Comparison of ENCODE assay signal across 8 mouse cellular contexts in the genomic region with DNA sequence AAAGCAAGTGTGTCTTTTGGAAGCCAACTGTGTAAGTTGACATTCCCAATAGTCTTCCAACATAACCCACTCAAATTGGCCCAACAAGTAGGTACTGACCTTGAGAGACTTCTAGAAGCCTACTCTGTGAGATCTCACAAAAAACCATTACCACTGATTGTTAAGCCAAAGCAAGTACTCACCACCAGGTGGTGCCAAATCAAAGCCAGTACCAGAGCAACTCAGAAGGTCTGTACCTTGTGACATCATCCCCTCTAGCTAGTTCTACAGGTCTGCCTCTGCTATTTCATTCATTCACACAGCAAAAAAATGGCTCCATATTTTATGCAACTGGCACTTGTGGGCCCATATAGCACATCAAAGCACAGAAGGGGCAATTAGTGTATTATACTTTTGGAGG. TPM values are rescaled to one million over a fixed set of nuclear protein-coding genes. Genes with fewer than 3 reads are reported as not detected.
DNase-seq lines count a peak whose midpoint lies in the region; ATAC-seq and TF ChIP-seq lines count a peak whose summit lies in the region.

No protein-coding gene starts in this region.

- no peak overlapping the region for H3K4me2 ChIP-seq in forebrain, postnatal 0 days (ENCODE audit: low read depth)
- H3K4me2 ChIP-seq in forebrain, embryonic 16.5 days (ENCODE audit: low read length) = no peak overlapping the region
- no peak overlapping the region for H3K4me2 ChIP-seq in liver, postnatal 0 days (ENCODE audit: low read depth, low read length)

- H3K9me3 ChIP-seq in forebrain, postnatal 0 days (ENCODE audit: low read length) = no peaks in the 10 kb centered on the region
- H3K9me3 ChIP-seq in forebrain, embryonic 16.5 days (ENCODE audit: control insufficient read depth, low read length) = no peaks in the 10 kb centered on the region
- H3K9me3 ChIP-seq in embryonic facial prominence, embryonic 10.5 days = no peaks in the 10 kb centered on the region
- no peaks in the 10 kb centered on the region for H3K9me3 ChIP-seq in liver, postnatal 0 days (ENCODE audit: low read length)

- H3K9ac ChIP-seq in forebrain, postnatal 0 days = no peak overlapping the region
- H3K9ac ChIP-seq in forebrain, embryonic 16.5 days (replicated peaks; ENCODE audit: low read depth, low read length) = no peak overlapping the region
- no peak overlapping the region for H3K9ac ChIP-seq in liver, postnatal 0 days (replicated peaks)

- no peak for ATAC-seq in forebrain, postnatal 0 days
- ATAC-seq in forebrain, embryonic 16.5 days = no peak
- ATAC-seq in liver, postnatal 0 days = no peak

- no peaks in the 10 kb centered on the region for H3K4me1 ChIP-seq in forebrain, postnatal 0 days (ENCODE audit: insufficient read depth)
- H3K4me1 ChIP-seq in forebrain, embryonic 16.5 days (replicated peaks; ENCODE audit: control insufficient read depth, insufficient read depth, low read length) = peaks cover 2% of the 10 kb centered on the region; the same call in 1 of the 2 replicates
- peaks cover 8% of the 10 kb centered on the region; the same call in 1 of the 2 replicates for H3K4me1 ChIP-seq in embryonic facial prominence, embryonic 10.5 days
- no peaks in the 10 kb centered on the region for H3K4me1 ChIP-seq in liver, postnatal 0 days (ENCODE audit: insufficient read depth)

- no peaks in the 10 kb centered on the region for H3K36me3 ChIP-seq in forebrain, postnatal 0 days (ENCODE audit: insufficient read depth)
- H3K36me3 ChIP-seq in forebrain, embryonic 16.5 days (ENCODE audit: control insufficient read depth, insufficient read depth) = no peaks in the 10 kb centered on the region
- H3K36me3 ChIP-seq in embryonic facial prominence, embryonic 10.5 days (replicated peaks) = no peaks in the 10 kb centered on the region; the same call in 1 of the 2 replicates
- 0 out of 2 replicates have a peak, but pooled peaks cover 2% of the 10 kb centered on the region for H3K36me3 ChIP-seq in liver, postnatal 0 days (replicated peaks; ENCODE audit: insufficient read depth, low read length)

- no peak for TF ChIP-seq EP300 in liver, postnatal 0 days (IDR thresholded peaks at IDR 0.05; ENCODE audit: low read depth)

- no peak overlapping the region for H3K27ac ChIP-seq in forebrain, postnatal 0 days (ENCODE audit: low read depth, low read length)
- no peak overlapping the region for H3K27ac ChIP-seq in forebrain, embryonic 16.5 days (ENCODE audit: low read length)
- H3K27ac ChIP-seq in embryonic facial prominence, embryonic 10.5 days (replicated peaks) = no peak overlapping the region
- no peak overlapping the region for H3K27ac ChIP-seq in liver, postnatal 0 days (ENCODE audit: low read depth)

- H3K4me3 ChIP-seq in forebrain, postnatal 0 days (ENCODE audit: low read depth, low read length) = no peak overlapping the region
- H3K4me3 ChIP-seq in forebrain, embryonic 16.5 days (replicated peaks; ENCODE audit: low read length) = no peak overlapping the region
- no peak overlapping the region for H3K4me3 ChIP-seq in embryonic facial prominence, embryonic 10.5 days
- no peak overlapping the region for H3K4me3 ChIP-seq in liver, postnatal 0 days (ENCODE audit: low read depth, low read length)

- no peaks in the 10 kb centered on the region for H3K27me3 ChIP-seq in forebrain, postnatal 0 days (ENCODE audit: insufficient read depth, low read length)
- no peaks in the 10 kb centered on the region for H3K27me3 ChIP-seq in forebrain, embryonic 16.5 days (replicated peaks; ENCODE audit: control insufficient read depth, insufficient read depth, low read length)
- H3K27me3 ChIP-seq in embryonic facial prominence, embryonic 10.5 days (replicated peaks; ENCODE audit: low read depth, poor library complexity, severe bottlenecking) = no peaks in the 10 kb centered on the region
- H3K27me3 ChIP-seq in liver, postnatal 0 days (ENCODE audit: insufficient read depth, low read length) = no peaks in the 10 kb centered on the region

- TF ChIP-seq CTCF in forebrain, postnatal 0 days (IDR thresholded peaks at IDR 0.05; ENCODE audit: low read depth) = peak; percentile 71
- peak; percentile 93 for TF ChIP-seq CTCF in liver, postnatal 0 days (IDR thresholded peaks at IDR 0.05; ENCODE audit: low read depth)

- DNase-seq in forebrain, postnatal 0 days = no peak
- DNase-seq in A20 (ENCODE audit: low read depth, low spot score) = peak; percentile 75
- DNase-seq in adrenal gland, adult 2 months = peak; percentile 67
- DNase-seq in embryonic facial prominence, embryonic 10.5 days (ENCODE audit: low spot score) = peak; percentile 43
- peak; percentile 85 for DNase-seq in induced T-regulatory cell, adult 2 months (ENCODE audit: low read depth)
- DNase-seq in liver, postnatal 0 days = peak; percentile 72
- peak; percentile 27 for DNase-seq in spleen, adult 12 weeks (ENCODE audit: low spot score)

RNA-seq across cellular contexts. Expression of a gene that starts 51.6 kb away (rescaled TPM):
- total RNA-seq in forebrain, postnatal 0 days (2014; rRNA removed) = 68.4 and 78.9 TPM in 2 replicates
- polyA plus RNA-seq in forebrain, postnatal 0 days (2015; fragmentation: Nextera tagmentation; extraction: Ambion mirVana) = 87.4 and 97.2 TPM in 2 replicates
- 98.5 and 105 TPM in 2 replicates for polyA plus RNA-seq in forebrain, embryonic 16.5 days (2015; fragmentation: Nextera tagmentation; extraction: Ambion mirVana)
- 10 to 100 TPM; 50.2 to 56.2 TPM for total RNA-seq in adrenal gland, adult 2 months (2021)
- 0.65 and 1.2 TPM in 2 replicates for polyA plus RNA-seq in adrenal gland, adult 2 months (2012; rRNA removed)
- polyA plus RNA-seq in embryonic facial prominence, embryonic 10.5 days (2016; fragmentation: Nextera tagmentation; extraction: Ambion mirVana) = 100 and 101 TPM in 2 replicates
- 34.4 and 36.5 TPM in 2 replicates for polyA plus RNA-seq in liver, postnatal 0 days (2015; fragmentation: Nextera tagmentation; extraction: Ambion mirVana)

Comparison
In these comparisons a context has a peak if more than half of its experiments do, and no peak if none do; other contexts are left out.
1. RNA of a gene that starts 51.6 kb away (polyA plus RNA-seq): 100 to 101 TPM in embryonic facial prominence, embryonic 10.5 days, 98.5 to 105 TPM in forebrain, embryonic 16.5 days, 87.4 to 97.2 TPM in forebrain, postnatal 0 days and 34.4 to 36.5 TPM in liver, postnatal 0 days; 0.65 to 1.2 TPM in adrenal gland, adult 2 months; every median in the first group is over 10 times any median in the second.